Comparison of ENCODE assay signal across 13 mouse cellular contexts in genomic region chr4:150869276-150870197, GRCm38 (mm10). TPM values are rescaled to one million over a fixed set of nuclear protein-coding genes. Genes with fewer than 3 reads are reported as not detected.
DNase-seq lines count a peak whose midpoint lies in the region; ATAC-seq and TF ChIP-seq lines count a peak whose summit lies in the region.
"Had no signal": no experiment of that assay in that cellular context is flagged by ENCODE, and none has a peak within 500 bp of the region (broad histone marks: within the 10 kb centered on the region; RNA-seq: fewer than 3 reads in every experiment).

No protein-coding gene starts in this region.

- TF ChIP-seq CTCF in midbrain, postnatal 0 days (IDR thresholded peaks at IDR 0.05): no peak

- H3K4me2 ChIP-seq in kidney, embryonic 16.5 days (replicated peaks; ENCODE audit: low read depth, low read length): no peak overlapping the region
- H3K4me2 ChIP-seq in embryonic facial prominence, embryonic 12.5 days (replicated peaks): no peak overlapping the region
- no peak overlapping the region for H3K4me2 ChIP-seq in midbrain, postnatal 0 days (ENCODE audit: low read depth, low read length, poor library complexity, severe bottlenecking)
- H3K4me2 ChIP-seq: neural tube, embryonic 12.5 days had no signal

- WGBS in kidney, embryonic 16.5 days: 51% methylated on average over 17 of the region's 17 CpGs
- 65% methylated on average over 17 of the region's 17 CpGs for WGBS in embryonic facial prominence, embryonic 12.5 days
- WGBS in midbrain, postnatal 0 days: 71% methylated on average over 17 of the region's 17 CpGs

- DNase-seq in kidney, adult 8-10 months: no peak
- DNase-seq in adrenal gland, postnatal 10 days: peak; percentile 70
- DNase-seq in lung, postnatal 14 days: peak; percentile 62
- no peak for DNase-seq in thymus, postnatal 0 days (ENCODE audit: low spot score)
- DNase-seq in cerebellum, adult 8-10 months: no peak
- no peak for DNase-seq in midbrain, postnatal 0 days (ENCODE audit: low spot score)
- DNase-seq: gastrocnemius, postnatal 36 days; right cerebral cortex, postnatal 4 days had no signal

- H3K27ac ChIP-seq in kidney, embryonic 16.5 days (ENCODE audit: low read length): peak overlapping the region; percentile 36; the same call in 1 of the 2 replicates
- peak overlapping the region; percentile 54; the same call in 1 of the 2 replicates for H3K27ac ChIP-seq in embryonic facial prominence, embryonic 12.5 days
- no peak overlapping the region for H3K27ac ChIP-seq in midbrain, postnatal 0 days (ENCODE audit: low read depth, low read length)
- H3K27ac ChIP-seq: neural tube, embryonic 12.5 days had no signal

- H3K4me3 ChIP-seq in kidney, embryonic 16.5 days (ENCODE audit: low read length): no peak overlapping the region
- H3K4me3 ChIP-seq in embryonic facial prominence, embryonic 12.5 days: no peak overlapping the region
- H3K4me3 ChIP-seq in midbrain, postnatal 0 days (ENCODE audit: low read depth, low read length): no peak overlapping the region
- H3K4me3 ChIP-seq: neural tube, embryonic 12.5 days had no signal

- no peak overlapping the region for H3K9ac ChIP-seq in kidney, embryonic 16.5 days (replicated peaks; ENCODE audit: low read length)
- no peak overlapping the region for H3K9ac ChIP-seq in embryonic facial prominence, embryonic 12.5 days
- no peak overlapping the region for H3K9ac ChIP-seq in midbrain, postnatal 0 days (replicated peaks; ENCODE audit: low read length, poor library complexity, severe bottlenecking)
- H3K9ac ChIP-seq: neural tube, embryonic 12.5 days had no signal

- H3K9me3 ChIP-seq in kidney, embryonic 16.5 days (ENCODE audit: low read length): no peaks in the 10 kb centered on the region
- no peaks in the 10 kb centered on the region for H3K9me3 ChIP-seq in embryonic facial prominence, embryonic 12.5 days
- H3K9me3 ChIP-seq in midbrain, postnatal 0 days (ENCODE audit: low read length): no peaks in the 10 kb centered on the region
- H3K9me3 ChIP-seq: G1E; neural tube, embryonic 12.5 days had no signal

- ATAC-seq in kidney, embryonic 16.5 days (ENCODE audit: low FRiP score, low TSS enrichment): no peak
- ATAC-seq in embryonic facial prominence, embryonic 12.5 days (ENCODE audit: insufficient number of reproducible peaks, insufficient read depth, low FRiP score, low TSS enrichment): no peak
- no peak for ATAC-seq in midbrain, postnatal 0 days (ENCODE audit: low FRiP score)

- H3K36me3 ChIP-seq in kidney, embryonic 16.5 days (ENCODE audit: insufficient read depth, low read length): peaks cover 24% of the 10 kb centered on the region
- peaks cover 29% of the 10 kb centered on the region for H3K36me3 ChIP-seq in embryonic facial prominence, embryonic 12.5 days
- H3K36me3 ChIP-seq in midbrain, postnatal 0 days (ENCODE audit: insufficient read depth, low read length): peaks cover 15% of the 10 kb centered on the region
- H3K36me3 ChIP-seq: G1E had no signal

- no peaks in the 10 kb centered on the region for H3K27me3 ChIP-seq in kidney, embryonic 16.5 days (ENCODE audit: insufficient read depth, low read length)
- H3K27me3 ChIP-seq in embryonic facial prominence, embryonic 12.5 days: no peaks in the 10 kb centered on the region
- no peaks in the 10 kb centered on the region for H3K27me3 ChIP-seq in midbrain, postnatal 0 days (ENCODE audit: insufficient read depth, low read length)
- H3K27me3 ChIP-seq: neural tube, embryonic 12.5 days had no signal

- H3K4me1 ChIP-seq in kidney, embryonic 16.5 days (ENCODE audit: insufficient read depth, low read length): peaks cover 35% of the 10 kb centered on the region
- peaks cover 25% of the 10 kb centered on the region for H3K4me1 ChIP-seq in embryonic facial prominence, embryonic 12.5 days
- H3K4me1 ChIP-seq in midbrain, postnatal 0 days (ENCODE audit: insufficient read depth, low read length): peaks cover 4% of the 10 kb centered on the region; the same call in 1 of the 2 replicates

RNA-seq across cellular contexts. Expression of gene Errfi1, which starts 15.8 kb away (rescaled TPM):
- polyA plus RNA-seq in kidney, embryonic 16.5 days (2015; fragmentation: Nextera tagmentation; extraction: Ambion mirVana): 32.8 and 33.4 TPM in 2 replicates
- total RNA-seq in adrenal gland, postnatal 10 days (2021): 100 to 1,000 TPM in 1 of 2 experiments, 10 to 100 TPM in 1; 32.3 to 159 TPM
- polyA plus RNA-seq in embryonic facial prominence, embryonic 12.5 days (2016; fragmentation: Nextera tagmentation; extraction: Ambion mirVana): 26.9 and 27.8 TPM in 2 replicates
- 15.7 and 16.7 TPM in 2 replicates for polyA plus RNA-seq in thymus, postnatal 0 days (2015; fragmentation: Nextera tagmentation; extraction: Ambion mirVana)
- 33.0 and 33.9 TPM in 2 replicates for total RNA-seq in midbrain, postnatal 0 days (2014; rRNA removed)
- polyA plus RNA-seq in midbrain, postnatal 0 days (2015; fragmentation: Nextera tagmentation; extraction: Ambion mirVana): 20.3 and 21.0 TPM in 2 replicates
- polyA plus RNA-seq: G1E had no signal

RNA-seq across cellular contexts. Expression of gene Park7, which starts 44.7 kb away (rescaled TPM):
- 404 and 421 TPM in 2 replicates for polyA plus RNA-seq in kidney, embryonic 16.5 days (2015; fragmentation: Nextera tagmentation; extraction: Ambion mirVana)
- 100 to 1,000 TPM; 242 to 261 TPM for total RNA-seq in adrenal gland, postnatal 10 days (2021)
- 425 and 444 TPM in 2 replicates for polyA plus RNA-seq in embryonic facial prominence, embryonic 12.5 days (2016; fragmentation: Nextera tagmentation; extraction: Ambion mirVana)
- 509 and 526 TPM in 2 replicates for polyA plus RNA-seq in thymus, postnatal 0 days (2015; fragmentation: Nextera tagmentation; extraction: Ambion mirVana)
- total RNA-seq in midbrain, postnatal 0 days (2014; rRNA removed): 167 and 180 TPM in 2 replicates
- polyA plus RNA-seq in midbrain, postnatal 0 days (2015; fragmentation: Nextera tagmentation; extraction: Ambion mirVana): 427 and 453 TPM in 2 replicates

RNA-seq across cellular contexts. Expression of gene Tnfrsf9, which starts 44.8 kb away (rescaled TPM):
- 0.26 and 0.40 TPM in 2 replicates for polyA plus RNA-seq in kidney, embryonic 16.5 days (2015; fragmentation: Nextera tagmentation; extraction: Ambion mirVana)
- total RNA-seq in adrenal gland, postnatal 10 days (2021): under 1 TPM; 0.57 to 0.73 TPM
- 0.29 and 1.0 TPM in 2 replicates for polyA plus RNA-seq in embryonic facial prominence, embryonic 12.5 days (2016; fragmentation: Nextera tagmentation; extraction: Ambion mirVana)
- 8.5 and 9.6 TPM in 2 replicates for polyA plus RNA-seq in thymus, postnatal 0 days (2015; fragmentation: Nextera tagmentation; extraction: Ambion mirVana)
- not detected in 2 replicates for total RNA-seq in midbrain, postnatal 0 days (2014; rRNA removed)
- polyA plus RNA-seq in midbrain, postnatal 0 days (2015; fragmentation: Nextera tagmentation; extraction: Ambion mirVana): 0.25 and 0.29 TPM in 2 replicates
- total RNA-seq: megakaryocyte progenitor cell, adult 5-6 weeks had no signal

Comparison
In these comparisons a context has a peak if more than half of its experiments do, and no peak if none do; other contexts are left out.
1. DNase-seq: peak in adrenal gland, postnatal 10 days (single experiment) and lung, postnatal 14 days (single experiment); none in kidney, adult 8-10 months (0 of 2), thymus, postnatal 0 days (single experiment), cerebellum, adult 8-10 months (single experiment) and midbrain, postnatal 0 days (single experiment).